Mouse (Mus musculus) gastrocnemius, postnatal 14 days (tissue): ENCODE measurements at regions not wholly inside any gene's neighbourhood (a gene's known extent, or its start where the extent isn't known, plus 50 kb on each side); places are given as distances from the start of the nearest gene placed in this dataset.

Experiments
- DNase-seq: peaks from one replicate; pipeline ENCODE4 v3.0.0; 2021; ENCODE audit warnings: mixed read lengths
- intact Hi-C: fragments of 180-260 bp; cut with DNase I; formaldehyde crosslinking; loops from one replicate; pipeline ENCODE4 v1.15.1; 2025; ENCODE audit warnings: low total_unique reads

DNA sequence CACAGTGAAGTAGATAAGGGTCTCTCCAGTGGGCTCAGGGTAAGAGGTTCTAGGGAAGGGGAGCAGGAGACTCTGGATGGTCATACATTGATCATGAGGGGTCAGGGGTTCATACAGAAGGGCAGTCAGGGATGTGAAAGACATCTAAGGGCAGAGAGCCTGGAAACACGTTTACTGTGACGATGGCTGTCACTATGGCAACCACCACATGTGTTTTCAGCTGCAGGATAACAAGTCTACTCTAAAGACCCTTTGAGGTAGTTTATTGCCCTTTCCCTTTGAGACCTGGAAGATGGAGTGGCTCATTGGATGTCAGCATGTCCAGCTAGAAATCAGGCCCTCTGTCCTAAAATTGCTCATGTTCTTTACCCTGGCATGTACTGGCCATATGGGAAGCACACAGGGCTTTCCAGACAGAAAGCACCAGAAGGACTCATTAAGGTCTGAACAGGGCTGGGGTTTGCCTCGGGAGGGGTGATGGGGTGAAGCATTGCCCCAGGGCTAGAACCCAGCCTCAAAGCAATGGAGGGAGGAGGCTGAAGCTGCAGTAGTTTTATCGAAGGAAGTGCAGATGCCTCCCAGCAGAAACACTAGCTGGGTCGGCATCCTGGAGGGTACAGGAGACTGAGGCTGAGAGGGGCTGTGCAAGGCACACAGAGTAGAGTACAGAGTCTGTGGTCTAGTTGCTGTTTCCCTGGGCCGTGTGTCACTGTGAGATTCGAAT is 271.0 kb upstream of the Myt1l start:
- intact Hi-C loops = no loop called here
- DNase-seq = no peak

DNA sequence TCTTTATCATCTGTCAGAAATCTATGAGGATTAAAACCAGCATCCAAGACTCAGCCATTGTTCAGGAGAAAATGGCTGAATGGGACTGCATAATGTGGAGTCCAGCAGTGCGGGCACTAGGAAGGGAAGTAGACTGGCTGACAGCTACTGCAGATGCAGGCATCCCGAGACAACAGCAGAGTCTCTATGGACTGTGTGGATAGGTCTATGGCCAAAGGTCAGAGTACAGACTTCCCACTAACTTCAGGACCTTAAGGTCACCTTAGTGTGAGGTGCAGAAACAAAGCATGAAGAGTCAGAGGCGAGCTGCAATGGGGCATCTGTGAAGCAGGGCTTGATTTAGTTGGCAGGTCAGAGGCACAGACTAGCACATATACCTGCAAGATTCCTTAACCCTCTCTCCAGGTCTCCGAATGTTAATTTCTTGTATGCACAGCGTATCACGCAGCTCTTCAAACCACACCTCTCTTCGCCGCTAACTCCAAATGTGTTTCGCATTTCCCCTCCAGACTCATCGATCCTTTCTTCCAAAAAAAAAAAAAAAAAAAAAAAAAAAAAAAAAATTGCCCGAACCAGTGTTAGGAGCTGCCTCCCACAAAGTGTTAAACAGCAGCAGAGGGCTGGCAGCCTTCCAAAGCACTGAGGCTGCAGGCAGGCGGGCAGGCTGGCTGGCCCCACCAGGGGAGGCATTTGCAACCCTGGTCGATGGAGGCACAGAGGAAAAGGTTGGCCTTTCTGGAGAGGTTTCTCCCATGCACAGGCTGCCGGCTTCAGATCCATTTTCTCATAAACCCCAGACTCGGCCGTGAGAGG is 270.2 kb upstream of the Myt1l start:
- DNase-seq = peak; percentile 38
- intact Hi-C loops = no loop called here

DNA sequence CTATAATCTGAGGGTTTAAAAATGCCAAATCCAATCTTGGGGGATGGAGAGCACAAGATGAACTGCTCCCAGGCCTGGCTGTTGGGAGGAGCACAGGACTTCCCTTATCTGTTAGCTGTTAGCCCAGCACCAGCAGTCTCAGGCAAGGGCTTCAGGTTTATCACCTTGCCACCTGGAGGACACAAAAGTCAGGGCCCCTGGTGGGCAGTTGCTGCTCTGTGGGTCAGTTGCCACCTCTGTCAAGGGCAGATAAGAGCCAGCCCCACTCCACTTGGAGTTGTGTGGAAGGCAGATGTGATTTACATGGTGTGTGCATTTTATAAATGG is 269.7 kb upstream of the Myt1l start:
- intact Hi-C loops = no loop called here
- DNase-seq = no peak

DNA sequence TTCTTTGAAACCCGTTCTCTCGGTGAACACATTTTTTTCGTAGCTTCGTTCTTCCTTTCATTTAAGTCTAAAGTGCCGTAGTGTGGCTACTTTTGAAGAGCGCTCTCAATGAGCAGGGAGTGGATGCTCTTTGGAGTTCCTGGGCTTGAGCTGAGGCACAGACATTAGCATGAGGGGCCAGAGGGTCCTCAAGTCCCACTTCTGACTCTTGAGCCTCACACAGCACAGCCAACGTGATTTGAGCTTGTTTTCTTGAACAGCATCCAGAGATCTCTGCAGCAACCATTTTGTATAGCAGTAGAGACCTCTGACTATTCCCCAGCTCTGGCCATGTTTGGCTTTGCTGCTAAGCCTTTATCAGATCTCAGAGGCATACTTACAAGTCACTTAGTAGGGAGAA is 269.2 kb upstream of the Myt1l start:
- no peak for DNase-seq
- intact Hi-C loops = no loop called here

DNA sequence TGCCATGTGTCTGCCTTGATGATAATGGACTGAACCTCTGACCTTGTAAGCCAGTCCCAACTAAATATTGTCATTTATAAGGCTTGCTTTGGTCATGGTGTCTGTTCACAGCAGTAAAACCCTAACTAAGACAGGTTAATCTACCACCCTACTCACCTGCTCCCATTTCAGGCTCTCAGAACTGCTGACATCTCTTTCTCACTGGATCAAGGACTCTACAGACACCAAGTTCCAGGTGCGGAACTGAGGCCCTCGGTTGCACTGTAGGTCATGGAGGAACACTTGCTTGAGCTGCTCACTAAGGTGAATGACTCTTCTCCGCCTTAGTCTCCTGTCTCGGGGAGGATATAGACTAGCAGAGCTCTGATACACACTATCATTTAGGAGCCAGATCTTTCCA is 254.0 kb upstream of the Myt1l start:
- intact Hi-C loops = no loop called here
- DNase-seq = no peak

DNA sequence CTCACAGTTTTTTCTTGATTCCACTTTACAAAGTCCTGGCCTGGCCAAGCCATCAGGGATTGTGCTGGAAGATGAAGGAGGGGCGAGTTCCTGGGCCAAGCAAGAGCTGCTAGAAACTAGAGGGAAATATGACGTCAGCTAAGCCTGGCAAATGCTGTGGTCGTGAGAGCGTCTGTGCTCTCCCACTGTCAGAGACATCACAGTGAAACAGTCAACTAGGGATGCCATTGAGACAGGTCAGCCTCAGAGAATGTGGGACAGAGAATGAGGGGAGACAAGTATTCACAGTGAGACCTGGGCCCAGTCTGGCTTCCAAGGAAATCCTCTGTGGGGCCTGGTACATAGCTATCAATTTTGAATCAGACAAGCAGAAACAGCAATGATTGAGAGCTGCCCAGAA is 252.5 kb upstream of the Myt1l start:
- DNase-seq = no peak
- intact Hi-C loops = no loop called here

DNA sequence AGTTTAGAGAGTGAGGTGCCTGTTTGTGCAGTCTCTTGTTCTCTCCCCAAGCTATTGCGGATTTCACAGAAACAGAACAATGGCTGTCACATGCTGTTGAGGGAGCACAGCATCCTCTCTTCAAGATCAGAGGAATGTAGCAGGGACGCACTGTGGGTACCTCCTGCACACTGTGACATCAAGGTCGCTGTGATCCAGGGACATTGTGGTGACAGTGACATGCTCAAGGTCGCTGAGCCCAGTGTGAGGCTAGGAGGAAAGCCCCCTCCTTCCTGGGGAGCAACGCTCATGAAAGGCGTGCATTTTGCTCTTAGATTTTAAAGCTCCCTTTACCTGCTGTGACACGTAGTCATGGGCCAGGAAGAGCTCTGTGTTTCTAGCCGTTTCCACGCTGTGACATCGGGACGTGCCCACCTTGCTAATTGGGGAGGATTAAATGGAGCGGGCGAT is 248.5 kb upstream of the Myt1l start:
- no peak for DNase-seq
- intact Hi-C loops = no loop called here

DNA sequence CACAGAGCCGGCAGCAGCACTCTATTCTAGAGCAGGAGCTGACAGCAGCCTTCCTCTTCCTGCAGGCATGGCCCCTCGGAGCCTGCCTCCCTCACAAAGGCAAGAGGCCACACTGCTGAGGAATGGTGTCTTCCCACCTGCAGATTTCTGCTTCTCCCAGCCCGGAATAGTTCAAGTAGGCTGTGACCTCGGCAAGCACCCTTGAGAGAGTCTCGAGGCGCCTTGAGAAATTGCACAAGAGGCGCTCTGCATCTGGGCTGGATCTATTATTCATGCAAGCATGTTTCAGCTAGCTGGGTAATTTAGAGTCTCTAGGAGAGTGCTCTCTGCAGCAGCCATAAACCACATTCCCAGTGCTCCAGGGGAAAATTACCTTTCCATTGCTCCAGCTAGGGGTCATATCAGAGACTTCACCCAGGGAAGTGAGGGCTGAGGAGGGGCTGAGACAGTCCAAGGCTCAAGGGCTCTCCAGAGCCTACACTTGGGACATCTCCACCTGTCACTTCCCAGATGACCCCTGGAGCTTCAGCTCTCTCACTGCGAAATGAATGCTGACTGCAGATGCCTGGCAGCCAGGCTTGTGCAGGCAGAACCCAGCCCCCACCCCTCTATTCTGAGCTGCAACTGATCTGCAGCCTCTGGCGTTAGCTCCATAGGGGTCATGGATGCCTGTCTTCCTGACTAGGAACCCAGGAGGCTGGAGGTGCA is 247.9 kb upstream of the Myt1l start:
- no peak for DNase-seq
- intact Hi-C loops = no loop called here

DNA sequence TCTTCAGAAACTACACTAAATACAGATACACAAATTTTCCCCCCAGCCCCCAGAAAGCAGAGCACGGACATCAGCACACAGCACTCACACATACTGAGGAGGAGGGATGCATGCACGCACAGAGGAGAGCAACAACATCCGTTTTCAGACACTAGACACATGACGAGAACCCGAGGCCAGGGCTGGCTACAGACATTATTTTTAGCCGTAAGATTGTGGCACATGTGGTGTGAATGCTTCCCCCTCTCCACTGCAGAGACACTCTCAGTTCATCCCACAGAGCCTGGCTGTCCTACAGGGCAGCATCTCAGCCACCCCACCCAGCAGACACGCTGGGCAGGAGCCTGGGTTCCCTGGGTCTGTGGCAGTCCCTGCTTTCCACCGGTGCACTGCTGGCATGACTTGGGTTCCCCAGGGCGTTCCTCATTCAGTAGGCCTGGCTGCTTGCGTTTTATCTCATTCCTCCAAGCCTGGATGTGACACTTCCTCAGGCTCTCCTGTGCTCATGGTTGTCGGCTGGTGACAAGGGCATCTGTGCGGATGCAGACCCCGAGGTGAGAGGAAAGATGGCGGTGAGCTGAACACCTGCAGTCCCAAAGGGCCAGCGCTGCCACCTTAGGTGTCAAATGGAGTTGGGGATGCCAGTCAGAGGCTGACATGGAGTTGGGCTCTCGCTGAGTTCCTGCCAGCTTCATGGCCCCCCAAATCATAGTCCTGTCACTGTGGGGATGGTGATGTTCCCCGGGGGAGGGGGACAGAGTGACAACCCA is 247.1 kb upstream of the Myt1l start:
- intact Hi-C loops = no loop called here
- no peak for DNase-seq

DNA sequence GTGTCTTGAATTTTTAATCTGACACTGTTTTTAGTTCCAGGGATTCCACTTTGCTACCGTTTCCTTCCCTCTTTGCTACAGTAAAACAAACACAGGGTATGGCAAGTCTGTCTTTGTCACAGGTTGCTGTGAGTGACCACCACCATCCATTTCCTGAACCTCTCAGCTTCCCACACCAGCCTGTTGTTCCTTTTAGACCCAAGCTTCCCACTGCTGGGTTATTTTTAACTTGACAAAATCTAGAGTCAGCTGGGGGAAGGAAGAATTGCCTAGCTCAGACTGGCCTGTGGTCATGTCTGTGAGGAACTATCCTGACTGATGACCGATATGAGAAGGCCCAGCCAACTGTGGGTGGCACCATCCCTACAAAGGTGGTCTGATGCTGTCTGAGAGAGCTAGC is 239.4 kb upstream of the Myt1l start:
- intact Hi-C loops = no loop called here

DNA sequence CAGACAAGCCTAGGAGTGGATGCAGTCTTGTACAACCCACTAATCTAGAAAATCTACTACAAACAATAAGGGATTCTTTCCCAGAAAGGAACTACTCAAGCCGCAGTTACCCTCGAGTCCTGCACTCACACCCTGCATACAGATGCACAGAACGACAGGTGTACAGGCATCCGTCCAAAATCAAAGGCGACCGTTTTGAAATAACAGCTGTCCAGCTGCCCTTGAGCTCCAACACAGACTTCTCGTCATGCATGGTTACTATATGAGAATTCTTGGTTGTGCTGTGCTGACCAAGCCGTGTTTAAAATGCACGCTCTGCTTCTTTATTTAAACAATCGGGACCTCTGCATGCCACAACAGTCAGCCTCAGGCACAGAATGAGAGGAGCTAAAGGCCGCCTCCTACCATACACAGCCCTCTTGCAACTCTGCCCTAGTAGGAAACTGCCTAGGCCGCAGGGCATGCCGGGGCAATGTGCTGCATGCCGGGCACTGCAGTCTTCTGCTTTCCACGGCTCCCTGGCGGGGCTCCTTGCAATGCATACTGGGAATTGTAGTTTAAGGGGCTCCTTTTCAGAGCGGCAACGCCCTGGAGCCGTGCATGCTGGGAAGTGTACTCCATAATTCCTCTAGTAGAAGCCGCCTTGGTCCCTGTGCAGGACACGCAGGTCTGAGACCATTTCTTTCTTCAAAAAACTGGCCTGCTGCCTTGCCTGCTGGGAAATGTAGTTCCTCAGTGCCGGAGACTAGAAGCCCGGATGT is 237.4 kb upstream of the Myt1l start:
- intact Hi-C loops = no loop called here
- DNase-seq = peak; percentile 94

More for the DNA sequence above, 239.4 kb upstream of the Myt1l start:
- no peak for DNase-seq

DNA sequence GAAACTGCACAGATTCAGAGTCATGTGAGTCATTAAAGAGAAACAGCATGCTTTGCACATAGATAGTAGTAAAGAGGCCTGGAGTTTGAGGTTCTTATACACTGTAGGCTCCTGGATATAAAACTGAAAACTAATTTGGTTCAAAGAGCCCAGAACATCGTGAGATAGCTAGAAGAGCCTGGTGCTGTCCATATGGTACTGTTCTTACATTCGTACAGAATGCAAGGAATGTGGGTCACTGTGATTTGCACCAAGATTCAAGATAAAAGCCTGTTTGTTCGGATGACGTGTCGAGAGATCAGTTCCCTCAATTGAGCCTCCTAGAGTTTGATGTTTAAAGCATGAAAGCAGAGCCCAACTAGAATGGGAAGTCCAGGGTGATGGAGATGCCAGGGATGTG is 230.2 kb upstream of the Myt1l start:
- intact Hi-C loops = no loop called here
- no peak for DNase-seq

DNA sequence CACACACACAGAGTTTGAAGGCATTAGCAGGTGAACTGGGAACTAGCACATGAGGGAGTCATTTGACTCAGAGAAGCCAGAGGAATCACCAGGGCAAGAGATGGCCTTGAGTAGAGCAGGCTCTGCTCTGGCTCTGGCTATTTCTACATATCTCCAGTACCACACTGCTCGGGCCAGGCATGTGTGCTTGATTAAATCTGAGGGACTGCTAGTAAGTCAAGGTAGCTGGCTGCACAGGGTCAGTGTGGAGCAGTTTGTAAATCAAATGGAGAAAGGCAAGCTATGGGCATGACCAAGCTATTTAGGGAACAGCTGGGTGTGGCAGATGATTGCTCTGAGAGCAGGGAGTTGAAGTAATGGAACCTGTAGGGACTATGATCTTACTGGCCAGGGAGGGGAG is 212.5 kb upstream of the Myt1l start:
- intact Hi-C loops = no loop called here
- DNase-seq = no peak

DNA sequence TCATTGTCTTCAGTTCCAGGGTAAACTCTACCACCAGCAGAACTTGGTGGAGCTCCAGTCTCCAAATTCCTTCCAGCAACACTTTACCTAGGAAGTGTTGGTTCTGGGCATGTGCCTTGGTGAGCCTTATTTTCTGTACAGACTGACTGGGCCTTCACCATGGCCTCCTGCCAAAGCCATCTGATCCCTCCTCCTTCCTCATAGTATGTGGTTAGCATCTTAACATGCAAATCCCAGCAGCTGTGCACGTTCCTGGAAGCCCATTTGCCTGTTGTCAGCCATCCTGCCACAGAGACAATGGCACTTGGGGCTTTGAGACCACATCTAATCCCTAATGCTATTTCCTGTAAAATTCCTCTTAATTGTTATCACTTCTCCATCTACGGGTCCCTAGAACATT is 206.7 kb upstream of the Myt1l start:
- intact Hi-C loops = no loop called here
- DNase-seq = no peak

DNA sequence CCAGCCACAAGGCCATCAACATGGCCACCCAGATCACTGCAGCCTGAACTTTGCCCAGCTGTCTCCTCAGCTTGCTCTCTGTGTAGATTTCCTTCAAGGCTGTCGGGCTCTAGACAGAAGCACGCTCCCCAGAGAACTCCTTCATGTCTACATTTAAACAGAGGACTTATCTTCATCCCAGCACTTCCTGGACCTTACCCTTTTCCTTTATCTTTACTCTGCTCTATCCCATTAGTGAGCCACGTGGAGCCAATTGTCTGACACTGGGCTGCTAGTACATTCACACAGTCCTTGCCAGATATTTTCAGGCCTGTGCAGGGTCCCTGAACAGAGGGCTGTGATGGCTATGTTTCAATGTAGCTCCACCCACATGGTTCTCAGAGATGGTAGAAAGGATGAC is 204.7 kb upstream of the Myt1l start:
- no peak for DNase-seq
- intact Hi-C loops = no loop called here

DNA sequence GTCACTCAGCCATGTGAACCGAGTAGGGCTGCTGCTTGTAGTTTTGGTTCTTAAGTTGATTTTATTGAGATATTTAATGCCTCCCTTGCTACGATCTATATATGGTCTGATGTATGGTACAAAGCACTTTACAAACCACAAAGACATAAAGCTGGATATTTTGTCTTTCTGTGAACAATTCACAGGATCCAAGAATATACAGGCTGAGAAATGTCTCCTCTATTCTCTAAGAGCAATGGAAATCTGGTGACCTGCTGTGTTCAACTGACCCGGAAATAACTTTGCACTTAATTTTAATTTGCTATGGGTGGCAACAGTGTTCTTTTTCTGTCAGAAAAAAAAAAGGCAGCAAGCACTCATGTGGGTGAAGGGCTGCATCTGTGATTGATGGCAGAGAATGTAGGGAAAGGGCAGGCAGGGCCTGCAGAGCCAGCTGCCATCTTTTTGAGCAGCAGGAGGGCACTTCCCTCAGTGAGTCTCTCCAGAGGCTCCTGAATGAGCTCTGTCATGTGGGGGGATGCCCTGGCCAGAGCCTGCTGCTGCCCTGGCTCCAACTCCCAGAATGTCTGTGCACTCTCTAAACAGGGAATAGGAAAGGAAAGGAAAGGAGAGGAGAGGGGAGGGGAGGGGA is 192.2 kb upstream of the Myt1l start:
- intact Hi-C loops = no loop called here
- no peak for DNase-seq

DNA sequence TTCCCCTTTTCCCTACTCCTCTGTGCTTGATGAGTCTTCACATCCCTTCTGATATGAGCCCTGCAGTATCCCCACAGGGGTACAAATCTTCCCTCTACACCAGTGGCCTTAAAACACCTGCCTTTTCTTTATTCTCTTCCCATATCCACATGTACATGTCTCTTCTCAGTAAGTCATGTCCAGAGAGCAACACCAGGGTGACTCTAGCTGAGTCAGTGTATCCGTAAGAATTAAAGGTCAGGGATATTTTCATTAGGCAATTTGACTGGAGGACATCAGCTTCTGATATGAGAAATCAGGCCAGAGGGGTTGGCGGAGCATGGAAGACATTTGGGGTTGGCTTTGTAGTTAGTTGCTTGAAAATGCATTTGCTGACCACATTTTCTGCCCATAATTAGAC is 190.8 kb upstream of the Myt1l start:
- no peak for DNase-seq
- intact Hi-C loops = no loop called here

DNA sequence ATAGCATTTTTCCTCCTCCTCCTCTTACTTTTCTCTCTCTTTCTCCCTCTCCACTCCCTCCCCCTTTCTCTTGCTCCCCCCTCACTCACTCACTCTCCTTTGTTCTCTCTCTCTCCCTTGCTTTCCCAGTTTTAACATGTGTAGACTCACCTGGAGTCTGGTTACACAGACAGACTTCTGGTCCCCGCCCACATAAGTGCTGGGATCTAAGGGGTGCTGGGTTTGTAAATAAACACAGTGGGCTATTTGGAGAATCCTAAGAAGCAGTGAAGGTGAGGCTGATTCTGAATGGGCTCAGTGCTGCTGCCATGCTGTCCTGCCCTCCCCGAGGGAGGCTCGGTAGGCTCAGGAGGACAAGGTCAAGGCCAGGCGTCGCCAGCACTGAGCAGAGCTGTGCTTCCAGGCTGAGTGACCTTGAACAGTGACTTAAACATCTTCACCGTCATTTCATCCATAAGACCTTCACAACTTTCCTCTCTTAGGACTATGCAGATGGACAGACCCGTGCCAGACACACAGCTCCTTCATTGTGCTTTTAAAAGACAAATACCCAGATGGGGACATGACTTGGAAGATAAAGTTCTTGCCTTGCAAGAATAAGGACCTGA is 186.7 kb upstream of the Myt1l start:
- intact Hi-C loops = no loop called here

More for the DNA sequence above, 186.7 kb upstream of the Myt1l start:
- DNase-seq = no peak
